Mouse (Mus musculus) gastrocnemius, postnatal 36 days (tissue): Measurements from ENCODE around the gene 5730455P16Rik. TPM values are rescaled to one million over a fixed set of nuclear protein-coding genes. Genes with fewer than 3 reads are reported as not detected.
"Not testable (repeated sequence)": the region's sequence is repeated elsewhere in the genome, so short reads cannot be mapped to it uniquely, and the experiment has no call there.

Experiments
- DNase-seq, 2 experiments: peaks; one replicate each; pipeline ENCODE4 v3.0.0; 2022
- intact Hi-C: fragments of 180-260 bp; cut with DNase I; formaldehyde crosslinking; loops from one replicate; pipeline ENCODE4 v1.15.1; 2025
- total RNA-seq, 2 experiments: library from RNA; stranded (reverse); gene quantifications; 2 replicates each; pipeline ENCODE4 v1.2.3; 2021

Gene 5730455P16Rik
- total RNA-seq, 2 experiments from 2014 or later = 32.1 TPM

GRCm38 (mm10) chr11:80383019-80383625 lies 5.3 kb upstream of the 5730455P16Rik start, which contains the start of gene Zfp207:
TSS of gene Zfp207 (plus strand) at chr11:80383279.
- peak; percentile 92 to 97 for DNase-seq
- intact Hi-C loops = no loop called here

- peak in 1 of 2 experiments; percentile 34 for DNase-seq
- intact Hi-C loops = no loop called here
These were observed 4.8 kb upstream of the 5730455P16Rik start for GRCm38 (mm10) chr11:80382626-80383018.

GRCm38 (mm10) chr11:80379184-80379583 lies 1.4 kb upstream of the 5730455P16Rik start:
- DNase-seq, intact Hi-C loops: not testable (repeated sequence)

- intact Hi-C loops, DNase-seq: not testable (repeated sequence)
These were observed 726 bp upstream of the 5730455P16Rik start for GRCm38 (mm10) chr11:80378452-80379068.

GRCm38 (mm10) chr11:80376651-80377050 lies 1.2 kb downstream of the 5730455P16Rik start:
- intact Hi-C loops = no loop called here
- DNase-seq = no peak

- intact Hi-C loops = no loop called here
- DNase-seq = no peak
These were observed 8.9 kb downstream of the 5730455P16Rik start for GRCm38 (mm10) chr11:80368949-80369348.

GRCm38 (mm10) chr11:80354832-80355231 lies 23.0 kb downstream of the 5730455P16Rik start:
- no peak for DNase-seq
- intact Hi-C loops = no loop called here

GRCm38 (mm10) chr11:80351832-80352430 lies 25.9 kb downstream of the 5730455P16Rik start:
- intact Hi-C loops = loop anchor here (1.0 kb wide), 1 partner anchor 65 kb away; no protein-coding TSS in a partner anchor
- peak; percentile 52 to 78 for DNase-seq

GRCm38 (mm10) chr11:80342482-80342881 lies 35.4 kb downstream of the 5730455P16Rik start:
- no peak for DNase-seq
- intact Hi-C loops = no loop called here

- no peak for DNase-seq
- intact Hi-C loops = no loop called here
These were observed 41.5 kb downstream of the 5730455P16Rik start for GRCm38 (mm10) chr11:80336351-80336730.

- intact Hi-C loops = no loop called here
- no peak for DNase-seq
These were observed 42.1 kb downstream of the 5730455P16Rik start for GRCm38 (mm10) chr11:80335609-80336350.

GRCm38 (mm10) chr11:80332709-80333400 lies 45.0 kb downstream of the 5730455P16Rik start:
- intact Hi-C loops = no loop called here
- DNase-seq = no peak

GRCm38 (mm10) chr11:80324636-80325035 lies 53.2 kb downstream of the 5730455P16Rik start:
- no peak for DNase-seq
- intact Hi-C loops = no loop called here

- DNase-seq = no peak
- intact Hi-C loops = no loop called here
These were observed 54.6 kb downstream of the 5730455P16Rik start for GRCm38 (mm10) chr11:80323255-80323654.

GRCm38 (mm10) chr11:80315743-80316639 lies 61.8 kb downstream of the 5730455P16Rik start:
- intact Hi-C loops = no loop called here
- no peak for DNase-seq

- intact Hi-C loops = no loop called here
- no peak for DNase-seq
These were observed 63.9 kb downstream of the 5730455P16Rik start for GRCm38 (mm10) chr11:80313944-80314343.

GRCm38 (mm10) chr11:80313462-80313861 lies 64.4 kb downstream of the 5730455P16Rik start:
- DNase-seq = no peak
- intact Hi-C loops = no loop called here

GRCm38 (mm10) chr11:80312565-80312964 lies 65.3 kb downstream of the 5730455P16Rik start:
- DNase-seq = no peak
- intact Hi-C loops = no loop called here

- DNase-seq = no peak
- intact Hi-C loops = no loop called here
These were observed 65.8 kb downstream of the 5730455P16Rik start for GRCm38 (mm10) chr11:80312049-80312448.
